Mouse (Mus musculus): Measurements from ENCODE around the gene Tmed4. TPM values are rescaled to one million over a fixed set of nuclear protein-coding genes. Genes with fewer than 3 reads are reported as not detected.
"Not testable (repeated sequence)": the region's sequence is repeated elsewhere in the genome, so short reads cannot be mapped to it uniquely, and the experiment has no call there.

Gene Tmed4
- polyA plus RNA-seq, 1 experiment from 2014 or later = 104 TPM

- ATAC-seq (ENCODE audit: low read depth) = peak; percentile 32; the same call in 1 of the 2 replicates
Observed at GRCm38 (mm10) chr11:6256490-6257072, 18.1 kb downstream of the Tmed4 start.

GRCm38 (mm10) chr11:6254602-6255001 lies 20.1 kb downstream of the Tmed4 start:
- H3K4me1 ChIP-seq (replicated peaks; ENCODE audit: control insufficient read depth, insufficient read depth, low read length); H3K4me2 ChIP-seq (ENCODE audit: low read depth, low read length); H3K27me3 ChIP-seq (ENCODE audit: control insufficient read depth, insufficient read depth, low read depth, low read length); H3K4me3 ChIP-seq (ENCODE audit: low read length); ATAC-seq (ENCODE audit: low read depth); H3K9ac ChIP-seq (ENCODE audit: low read length); H3K9me3 ChIP-seq (ENCODE audit: control insufficient read depth, low read length); H3K27ac ChIP-seq (ENCODE audit: low read length): not testable (repeated sequence)
- H3K36me3 ChIP-seq (ENCODE audit: control insufficient read depth, insufficient read depth, low read length) = peaks cover 16% of the 10 kb centered on the region
- WGBS = 82% methylated on average over 2 of the region's 2 CpGs

More at GRCm38 (mm10) chr11:6256490-6257072, 18.1 kb downstream of the Tmed4 start:
- 65% methylated on average over 6 of the region's 6 CpGs for WGBS
- Histone ChIP-seq H3K9ac (ENCODE audit: low read length) (no peak overlapping the region), H3K4me2 (ENCODE audit: low read depth, low read length) (no peak overlapping the region), H3K4me3 (ENCODE audit: low read length) (no peak overlapping the region), H3K27me3 (ENCODE audit: control insufficient read depth, insufficient read depth, low read depth, low read length) (no peaks in the 10 kb centered on the region), H3K9me3 (ENCODE audit: control insufficient read depth, low read length) (no peaks in the 10 kb centered on the region), H3K4me1 (replicated peaks; ENCODE audit: control insufficient read depth, insufficient read depth, low read length) (no peaks in the 10 kb centered on the region), H3K36me3 (ENCODE audit: control insufficient read depth, insufficient read depth, low read length) (peaks cover 24% of the 10 kb centered on the region), H3K27ac (ENCODE audit: low read length) (no peak overlapping the region)

GRCm38 (mm10) chr11:6252824-6253223 lies 21.8 kb downstream of the Tmed4 start:
- Histone ChIP-seq H3K36me3 (ENCODE audit: control insufficient read depth, insufficient read depth, low read length) (no peaks in the 10 kb centered on the region), H3K4me1 (replicated peaks; ENCODE audit: control insufficient read depth, insufficient read depth, low read length) (no peaks in the 10 kb centered on the region), H3K9me3 (ENCODE audit: control insufficient read depth, low read length) (no peaks in the 10 kb centered on the region), H3K27ac (ENCODE audit: low read length) (no peak overlapping the region), H3K9ac (ENCODE audit: low read length) (no peak overlapping the region), H3K27me3 (ENCODE audit: control insufficient read depth, insufficient read depth, low read depth, low read length) (no peaks in the 10 kb centered on the region), H3K4me2 (ENCODE audit: low read depth, low read length) (no peak overlapping the region), H3K4me3 (ENCODE audit: low read length) (no peak overlapping the region)
- 76% methylated on average over 4 of the region's 4 CpGs for WGBS
- ATAC-seq (ENCODE audit: low read depth) = no peak

GRCm38 (mm10) chr11:6252248-6252647 lies 22.4 kb downstream of the Tmed4 start:
- no peaks in the 10 kb centered on the region for H3K27me3 ChIP-seq (ENCODE audit: control insufficient read depth, insufficient read depth, low read depth, low read length)
- H3K9me3 ChIP-seq (ENCODE audit: control insufficient read depth, low read length) = no peaks in the 10 kb centered on the region
- no peak overlapping the region for H3K9ac ChIP-seq (ENCODE audit: low read length)
- ATAC-seq (ENCODE audit: low read depth) = no peak
- no peak overlapping the region for H3K4me3 ChIP-seq (ENCODE audit: low read length)
- 79% methylated on average over 5 of the region's 5 CpGs for WGBS
- H3K36me3 ChIP-seq (ENCODE audit: control insufficient read depth, insufficient read depth, low read length) = no peaks in the 10 kb centered on the region
- no peaks in the 10 kb centered on the region for H3K4me1 ChIP-seq (replicated peaks; ENCODE audit: control insufficient read depth, insufficient read depth, low read length)
- H3K27ac ChIP-seq (ENCODE audit: low read length) = no peak overlapping the region
- no peak overlapping the region for H3K4me2 ChIP-seq (ENCODE audit: low read depth, low read length)

GRCm38 (mm10) chr11:6244707-6245106 lies 30.0 kb downstream of the Tmed4 start:
- H3K27ac ChIP-seq (ENCODE audit: low read length) = no peak overlapping the region
- H3K4me1 ChIP-seq (replicated peaks; ENCODE audit: control insufficient read depth, insufficient read depth, low read length) = no peaks in the 10 kb centered on the region
- no peak overlapping the region for H3K4me2 ChIP-seq (ENCODE audit: low read depth, low read length)
- ATAC-seq (ENCODE audit: low read depth) = no peak
- 48% methylated on average over 18 of the region's 19 CpGs for WGBS
- H3K9me3 ChIP-seq (ENCODE audit: control insufficient read depth, low read length) = no peaks in the 10 kb centered on the region
- H3K36me3 ChIP-seq (ENCODE audit: control insufficient read depth, insufficient read depth, low read length) = no peaks in the 10 kb centered on the region
- no peaks in the 10 kb centered on the region for H3K27me3 ChIP-seq (ENCODE audit: control insufficient read depth, insufficient read depth, low read depth, low read length)
- H3K9ac ChIP-seq (ENCODE audit: low read length) = no peak overlapping the region
- no peak overlapping the region for H3K4me3 ChIP-seq (ENCODE audit: low read length)

GRCm38 (mm10) chr11:6233025-6233424 lies 41.6 kb downstream of the Tmed4 start:
- WGBS = 81% methylated on average over 4 of the region's 4 CpGs
- Histone ChIP-seq H3K9ac (ENCODE audit: low read length) (no peak overlapping the region), H3K36me3 (ENCODE audit: control insufficient read depth, insufficient read depth, low read length) (no peaks in the 10 kb centered on the region)

GRCm38 (mm10) chr11:6230012-6230411 lies 44.7 kb downstream of the Tmed4 start, which contains the start of gene Npc1l1:
Gene Npc1l1, minus strand, starts transcription at chr11:6230143.
- 60% methylated on average over 7 of the region's 7 CpGs for WGBS
- Histone ChIP-seq H3K36me3 (ENCODE audit: control insufficient read depth, insufficient read depth, low read length) (no peaks in the 10 kb centered on the region), H3K27ac (ENCODE audit: low read length) (no peak within 1 kb of the TSS), H3K4me3 (ENCODE audit: low read length) (no peak within 1 kb of the TSS), H3K27me3 (ENCODE audit: control insufficient read depth, insufficient read depth, low read depth, low read length) (no peaks in the 10 kb centered on the region; the same call in 1 of the 2 replicates), H3K4me1 (replicated peaks; ENCODE audit: control insufficient read depth, insufficient read depth, low read length) (no peaks in the 10 kb centered on the region), H3K9ac (ENCODE audit: low read length) (no peak within 1 kb of the TSS), H3K4me2 (ENCODE audit: low read depth, low read length) (no peak within 1 kb of the TSS), H3K9me3 (ENCODE audit: control insufficient read depth, low read length) (peaks cover 2% of the 10 kb centered on the region; the same call in 1 of the 2 replicates)
- no peak for ATAC-seq (ENCODE audit: low read depth)

More at GRCm38 (mm10) chr11:6233025-6233424, 41.6 kb downstream of the Tmed4 start:
- no peak for ATAC-seq (ENCODE audit: low read depth)
- H3K4me1 ChIP-seq (replicated peaks; ENCODE audit: control insufficient read depth, insufficient read depth, low read length) = no peaks in the 10 kb centered on the region
- H3K27ac ChIP-seq (ENCODE audit: low read length) = no peak overlapping the region
- H3K4me2 ChIP-seq (ENCODE audit: low read depth, low read length) = no peak overlapping the region
- peaks cover 9% of the 10 kb centered on the region; the same call in 1 of the 2 replicates for H3K9me3 ChIP-seq (ENCODE audit: control insufficient read depth, low read length)
- no peak overlapping the region for H3K4me3 ChIP-seq (ENCODE audit: low read length)
- no peaks in the 10 kb centered on the region for H3K27me3 ChIP-seq (ENCODE audit: control insufficient read depth, insufficient read depth, low read depth, low read length)

GRCm38 (mm10) chr11:6224541-6225229 lies 50.0 kb downstream of the Tmed4 start:
- Histone ChIP-seq H3K4me1 (replicated peaks; ENCODE audit: control insufficient read depth, insufficient read depth, low read length) (no peaks in the 10 kb centered on the region), H3K4me3 (ENCODE audit: low read length) (no peak overlapping the region), H3K36me3 (ENCODE audit: control insufficient read depth, insufficient read depth, low read length) (no peaks in the 10 kb centered on the region), H3K27ac (ENCODE audit: low read length) (no peak overlapping the region), H3K4me2 (ENCODE audit: low read depth, low read length) (no peak overlapping the region), H3K9me3 (ENCODE audit: control insufficient read depth, low read length) (no peaks in the 10 kb centered on the region), H3K27me3 (ENCODE audit: control insufficient read depth, insufficient read depth, low read depth, low read length) (no peaks in the 10 kb centered on the region; the same call in 1 of the 2 replicates), H3K9ac (ENCODE audit: low read length) (no peak overlapping the region)
- WGBS = 73% methylated on average over 14 of the region's 14 CpGs
- ATAC-seq (ENCODE audit: low read depth) = no peak

- 90% methylated on average over 10 of the region's 10 CpGs for WGBS
- H3K4me3 ChIP-seq (ENCODE audit: low read length) = no peak overlapping the region
- H3K36me3 ChIP-seq (ENCODE audit: control insufficient read depth, insufficient read depth, low read length) = no peaks in the 10 kb centered on the region
- H3K4me2 ChIP-seq (ENCODE audit: low read depth, low read length) = no peak overlapping the region
- no peaks in the 10 kb centered on the region for H3K9me3 ChIP-seq (ENCODE audit: control insufficient read depth, low read length)
- no peaks in the 10 kb centered on the region; the same call in 1 of the 2 replicates for H3K27me3 ChIP-seq (ENCODE audit: control insufficient read depth, insufficient read depth, low read depth, low read length)
- H3K9ac ChIP-seq (ENCODE audit: low read length) = no peak overlapping the region
- no peaks in the 10 kb centered on the region for H3K4me1 ChIP-seq (replicated peaks; ENCODE audit: control insufficient read depth, insufficient read depth, low read length)
- ATAC-seq (ENCODE audit: low read depth) = no peak
- H3K27ac ChIP-seq (ENCODE audit: low read length) = no peak overlapping the region
Observed at GRCm38 (mm10) chr11:6222187-6222586, 52.5 kb downstream of the Tmed4 start.
